Mouse (Mus musculus) limb, embryonic 15.5 days (tissue): Measurements from ENCODE around the gene Atp5c1. TPM values are rescaled to one million over a fixed set of nuclear protein-coding genes. Genes with fewer than 3 reads are reported as not detected.

Experiments used
- ATAC-seq: fragments of 200-750 bp; cut with Nextera tagmentation; 2 replicates; pipeline ENCODE4 v1.8.0; 2017; ENCODE audit warnings: low read depth, moderate TSS enrichment; ENCODE audit not compliant: insufficient number of reproducible peaks, low FRiP score, low TSS enrichment
- H3K27ac ChIP-seq: fragments of 300-500 bp; sonication (generic); 2 replicates; pipeline ENCODE4 v1.5.1; 2015; ENCODE audit warnings: moderate library complexity, mild to moderate bottlenecking, inconsistent platforms
- H3K27me3 ChIP-seq: fragments of 300-500 bp; sonication (generic); 2 replicates; pipeline ENCODE4 v1.6.1; 2015; ENCODE audit warnings: inconsistent platforms
- H3K36me3 ChIP-seq: fragments of 300-500 bp; sonication (generic); 2 replicates; pipeline ENCODE4 v1.6.1; 2015; ENCODE audit warnings: inconsistent platforms
- H3K4me1 ChIP-seq: fragments of 300-500 bp; sonication (generic); 2 replicates; pipeline ENCODE4 v1.6.1; 2015; ENCODE audit warnings: inconsistent platforms
- H3K4me2 ChIP-seq: fragments of 300-500 bp; sonication (generic); 2 replicates; pipeline ENCODE4 v1.6.1; 2015; ENCODE audit warnings: mild to moderate bottlenecking, inconsistent platforms
- H3K4me3 ChIP-seq: fragments of 300-500 bp; sonication (generic); 2 replicates; pipeline ENCODE4 v1.5.1; 2015; ENCODE audit warnings: mild to moderate bottlenecking, inconsistent platforms
- H3K9ac ChIP-seq: fragments of 300-500 bp; sonication (generic); 2 replicates; pipeline ENCODE4 v1.6.1; 2015; ENCODE audit warnings: inconsistent platforms
- H3K9me3 ChIP-seq: fragments of 300-500 bp; sonication (generic); 2 replicates; pipeline ENCODE4 v1.6.1; 2016; ENCODE audit warnings: inconsistent platforms
- WGBS: fragments of 180-500 bp; shearing (Covaris S2); methylation state at CpG from one replicate; pipeline ENCODE4 v1.1.7; 2015; 5-methylcytosine and 5-hydroxymethylcytosine counted together
- polyA plus RNA-seq: library from polyadenylated mRNA; unstranded; fragments of >200 nt; fragmentation: Nextera tagmentation; extraction: Ambion mirVana; gene quantifications from 2 replicates; pipeline ENCODE4 v1.2.1, GENCODE M21; 2015

The Atp5c1 gene
- polyA plus RNA-seq, 1 experiment from 2014 or later: 495 TPM

GRCm38 (mm10) chr2:10094327-10095100 lies 14.2 kb upstream of the Atp5c1 start:
- Histone ChIP-seq H3K4me3 (no peak overlapping the region), H3K4me1 (no peaks in the 10 kb centered on the region), H3K4me2 (no peak overlapping the region), H3K36me3 (peaks cover 38% of the 10 kb centered on the region), H3K27me3 (no peaks in the 10 kb centered on the region), H3K9ac (no peak overlapping the region), H3K9me3 (no peaks in the 10 kb centered on the region), H3K27ac (no peak overlapping the region)
- 86% methylated on average over 14 of the region's 14 CpGs for WGBS
- no peak for ATAC-seq

GRCm38 (mm10) chr2:10087256-10087850 lies 7.0 kb upstream of the Atp5c1 start:
- no peak for ATAC-seq
- peaks cover 46% of the 10 kb centered on the region for H3K36me3 ChIP-seq
- H3K27me3 ChIP-seq: no peaks in the 10 kb centered on the region
- 87% methylated on average over 8 of the region's 8 CpGs for WGBS
- H3K9ac ChIP-seq: no peak overlapping the region
- 0 out of 2 replicates have a peak, but pooled peaks cover 2% of the 10 kb centered on the region for H3K4me1 ChIP-seq
- no peaks in the 10 kb centered on the region for H3K9me3 ChIP-seq
- H3K4me3 ChIP-seq: no peak overlapping the region
- no peak overlapping the region for H3K4me2 ChIP-seq
- no peak overlapping the region for H3K27ac ChIP-seq

DNA sequence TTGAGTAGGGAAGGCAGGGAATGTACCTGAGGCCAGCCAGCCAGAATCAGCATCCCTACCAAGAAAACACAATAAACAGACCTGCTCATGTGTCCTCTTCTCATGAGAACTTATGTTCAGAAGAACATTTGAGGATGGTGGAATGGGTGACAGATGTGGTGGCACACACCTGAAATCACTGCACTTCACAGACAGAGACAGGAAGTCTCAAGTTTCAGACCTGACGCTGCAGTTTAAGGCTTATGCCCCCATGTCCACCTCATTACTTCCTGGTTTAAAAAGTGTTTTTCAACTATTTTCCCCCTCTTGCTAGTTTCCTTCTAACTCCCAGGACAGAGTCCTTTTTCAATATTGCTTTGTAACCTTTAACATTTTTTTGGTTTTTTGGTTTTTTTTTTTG lies 2.4 kb upstream of the Atp5c1 start:
- H3K27me3 ChIP-seq: no peaks in the 10 kb centered on the region
- ATAC-seq: no peak
- no peaks in the 10 kb centered on the region for H3K9me3 ChIP-seq
- peaks cover 15% of the 10 kb centered on the region for H3K36me3 ChIP-seq
- no peak overlapping the region for H3K9ac ChIP-seq
- H3K4me1 ChIP-seq: peaks cover 25% of the 10 kb centered on the region
- WGBS: 38% methylated on average over 1 of the region's 1 CpGs
- H3K27ac ChIP-seq: no peak overlapping the region
- H3K4me3 ChIP-seq: no peak overlapping the region
- no peak overlapping the region for H3K4me2 ChIP-seq

- Histone ChIP-seq H3K27ac (no peak overlapping the region), H3K9ac (no peak overlapping the region), H3K4me1 (peaks cover 28% of the 10 kb centered on the region), H3K4me2 (peak overlapping the region; percentile 59), H3K27me3 (no peaks in the 10 kb centered on the region), H3K9me3 (no peaks in the 10 kb centered on the region), H3K36me3 (peaks cover 5% of the 10 kb centered on the region), H3K4me3 (peak overlapping the region; percentile 96)
- 86% methylated on average over 5 of the region's 5 CpGs for WGBS
- ATAC-seq: no peak
These were observed 1.3 kb upstream of the Atp5c1 start for GRCm38 (mm10) chr2:10081453-10082080.

DNA sequence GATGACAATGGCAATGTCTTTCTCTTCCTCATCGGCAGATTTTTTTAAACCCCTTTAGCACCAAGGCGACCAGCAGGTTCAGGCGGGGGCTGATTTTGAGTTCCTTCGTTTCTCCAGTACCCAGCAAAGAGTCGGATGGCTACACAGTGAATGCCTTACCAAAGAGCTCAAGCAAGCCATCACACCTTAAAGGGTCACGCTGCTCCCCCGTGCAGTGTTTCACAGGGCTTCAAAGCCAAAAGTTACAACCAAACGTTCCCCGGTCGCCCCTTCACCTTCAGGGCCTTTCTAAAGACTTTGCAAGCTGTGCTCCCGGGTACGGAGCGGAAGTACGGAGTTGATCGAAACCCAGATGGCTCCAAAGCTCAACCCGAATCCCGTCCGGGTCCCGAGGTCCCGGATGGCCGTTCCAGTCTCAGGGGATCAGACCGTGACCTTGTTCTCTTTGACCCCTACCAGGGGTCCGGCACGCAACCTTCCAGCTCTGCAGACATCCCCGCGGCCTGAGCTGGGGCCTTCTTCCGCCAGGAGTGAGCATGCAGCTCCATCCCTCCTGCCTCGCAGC lies 483 bp downstream of the Atp5c1 start:
- Histone ChIP-seq H3K9ac (peak overlapping the region; percentile 99), H3K4me3 (peak overlapping the region; percentile 96), H3K9me3 (no peaks in the 10 kb centered on the region), H3K36me3 (no peaks in the 10 kb centered on the region; the same call in 1 of the 2 replicates), H3K4me2 (peak overlapping the region; percentile 44), H3K4me1 (peaks cover 30% of the 10 kb centered on the region), H3K27ac (peak overlapping the region; percentile 94), H3K27me3 (no peaks in the 10 kb centered on the region)
- ATAC-seq: no peak; the same call in 1 of the 2 replicates
- WGBS: 0% methylated on average over 28 of the region's 28 CpGs

DNA sequence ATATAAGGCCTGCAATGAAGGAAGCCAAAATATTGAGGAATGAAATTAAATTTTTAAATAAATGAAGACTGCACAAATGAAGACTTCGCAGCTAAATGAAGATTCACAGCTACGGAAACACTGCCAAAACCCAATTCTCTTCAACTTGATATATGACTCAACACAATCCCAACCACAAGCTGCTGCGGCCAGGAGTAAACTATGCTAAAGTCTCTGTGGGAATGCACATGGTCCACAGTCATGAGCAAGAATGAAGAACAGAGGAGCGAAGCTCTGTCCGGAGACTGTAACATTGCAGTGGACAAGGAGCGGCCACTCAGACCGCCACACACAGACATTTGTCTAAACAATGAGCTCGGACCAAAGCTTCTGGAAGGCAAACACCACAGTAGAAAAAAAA lies 3.6 kb downstream of the Atp5c1 start:
- Histone ChIP-seq H3K36me3 (0 out of 2 replicates have a peak, but pooled peaks cover 7% of the 10 kb centered on the region), H3K27me3 (no peaks in the 10 kb centered on the region), H3K4me1 (peaks cover 25% of the 10 kb centered on the region), H3K9ac (no peak overlapping the region), H3K27ac (no peak overlapping the region), H3K4me3 (no peak overlapping the region), H3K4me2 (no peak overlapping the region), H3K9me3 (no peaks in the 10 kb centered on the region)
- WGBS: 90% methylated on average over 8 of the region's 8 CpGs
- no peak for ATAC-seq

DNA sequence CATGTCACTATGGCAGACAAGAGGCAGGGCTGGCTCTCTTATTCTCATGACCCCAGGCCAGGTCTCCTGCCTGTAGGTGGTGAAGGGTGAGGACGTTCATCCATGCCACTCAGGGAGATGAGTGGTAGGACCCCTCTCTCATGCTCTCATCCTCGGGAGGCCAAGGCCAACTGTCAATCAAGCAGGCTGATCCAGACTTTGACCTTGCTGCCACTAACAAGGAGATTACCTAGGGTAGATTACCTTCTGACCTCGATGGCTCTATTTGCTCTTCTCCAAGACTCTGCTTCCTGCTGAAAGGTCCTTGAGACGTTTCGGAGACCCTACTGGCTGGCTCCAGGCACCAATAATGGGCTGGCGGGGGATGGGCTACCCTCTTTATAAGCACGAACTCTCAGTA lies 5.8 kb downstream of the Atp5c1 start:
- ATAC-seq: no peak
- WGBS: 83% methylated on average over 7 of the region's 7 CpGs
- Histone ChIP-seq H3K27me3 (no peaks in the 10 kb centered on the region), H3K9ac (no peak overlapping the region), H3K9me3 (no peaks in the 10 kb centered on the region), H3K4me3 (no peak overlapping the region), H3K27ac (no peak overlapping the region), H3K36me3 (0 out of 2 replicates have a peak, but pooled peaks cover 9% of the 10 kb centered on the region), H3K4me1 (peaks cover 20% of the 10 kb centered on the region), H3K4me2 (no peak overlapping the region)

GRCm38 (mm10) chr2:10071751-10072150 lies 8.6 kb downstream of the Atp5c1 start:
- Histone ChIP-seq H3K4me1 (0 out of 2 replicates have a peak, but pooled peaks cover 2% of the 10 kb centered on the region), H3K36me3 (peaks cover 29% of the 10 kb centered on the region), H3K4me2 (no peak overlapping the region), H3K27me3 (no peaks in the 10 kb centered on the region), H3K9me3 (no peaks in the 10 kb centered on the region), H3K9ac (no peak overlapping the region), H3K27ac (no peak overlapping the region), H3K4me3 (no peak overlapping the region)
- 72% methylated on average over 7 of the region's 7 CpGs for WGBS
- ATAC-seq: no peak

DNA sequence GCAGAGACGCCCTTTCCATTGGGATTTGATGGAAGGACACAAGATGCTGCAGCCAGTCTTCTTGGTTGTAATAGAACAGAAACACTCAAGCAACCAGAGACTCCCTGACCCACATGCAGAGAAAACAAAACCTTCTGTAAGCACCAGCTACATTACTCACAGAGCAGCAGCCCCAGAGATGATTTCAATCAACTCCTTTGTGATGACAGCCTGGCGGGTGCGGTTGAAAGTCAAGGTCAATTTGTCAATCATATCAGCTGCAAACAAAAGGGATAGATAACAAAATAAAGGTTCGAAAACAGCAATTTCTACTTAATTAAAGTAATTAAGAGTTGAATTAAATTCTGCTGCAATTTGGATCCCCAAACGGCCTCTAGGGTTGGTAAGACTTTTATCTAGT lies 21.5 kb downstream of the Atp5c1 start:
- H3K36me3 ChIP-seq: peaks cover 78% of the 10 kb centered on the region
- 89% methylated on average over 5 of the region's 5 CpGs for WGBS
- H3K4me3 ChIP-seq: no peak overlapping the region

DNA sequence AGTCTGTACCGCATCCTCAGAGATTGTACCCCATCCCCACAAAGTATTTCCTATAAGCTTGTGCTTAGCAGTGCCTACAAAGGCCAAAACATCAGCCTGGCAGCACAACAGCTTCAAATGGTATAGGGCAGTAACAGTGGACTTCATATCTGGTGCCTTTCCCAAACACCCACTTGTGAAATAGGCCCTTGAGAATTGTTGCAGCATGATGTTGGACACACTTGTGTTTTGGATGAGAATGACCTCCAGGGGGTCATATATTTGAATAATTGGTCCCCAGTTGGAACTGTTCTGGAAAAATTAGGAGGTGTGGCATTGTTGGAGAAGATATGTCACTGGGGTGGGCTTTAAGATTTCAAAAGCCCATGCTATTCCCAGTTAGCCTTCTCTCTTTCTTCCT lies 28.3 kb downstream of the Atp5c1 start:
- 89% methylated on average over 1 of the region's 1 CpGs for whole genome bisulfite sequencing
- no peak overlapping the region for H3K9ac ChIP-seq
- no peaks in the 10 kb centered on the region for H3K27me3 ChIP-seq
- no peak overlapping the region for H3K27ac ChIP-seq
- H3K4me1 ChIP-seq: peaks cover 9% of the 10 kb centered on the region
- H3K9me3 ChIP-seq: no peaks in the 10 kb centered on the region
- no peak for ATAC-seq
- H3K4me3 ChIP-seq: no peak overlapping the region
- no peak overlapping the region for H3K4me2 ChIP-seq
- peaks cover 26% of the 10 kb centered on the region for H3K36me3 ChIP-seq

More for the DNA sequence above, 21.5 kb downstream of the Atp5c1 start:
- H3K27me3 ChIP-seq: no peaks in the 10 kb centered on the region
- H3K9me3 ChIP-seq: no peaks in the 10 kb centered on the region
- ATAC-seq: no peak
- no peak overlapping the region for H3K9ac ChIP-seq
- no peaks in the 10 kb centered on the region for H3K4me1 ChIP-seq
- H3K4me2 ChIP-seq: no peak overlapping the region
- H3K27ac ChIP-seq: no peak overlapping the region

DNA sequence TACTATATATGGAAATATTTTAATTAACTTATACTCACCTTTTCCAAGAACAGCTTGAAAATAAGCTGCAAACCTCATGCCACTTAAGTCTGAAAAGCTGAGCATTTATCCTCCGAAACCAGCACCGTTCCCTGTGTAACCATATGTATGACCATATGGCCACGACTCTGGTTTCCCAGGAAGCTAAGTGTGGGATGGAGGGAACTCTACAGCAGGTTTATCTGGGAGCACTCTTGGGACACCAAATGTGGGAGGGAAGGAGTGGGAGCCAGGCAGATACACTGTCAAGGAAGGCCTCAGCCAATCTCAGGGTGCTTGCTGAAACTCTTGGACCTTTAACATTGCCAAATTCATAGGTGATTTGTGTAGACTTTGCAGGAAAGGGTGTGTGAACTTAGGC lies 29.4 kb downstream of the Atp5c1 start:
- Histone ChIP-seq H3K9ac (no peak overlapping the region), H3K4me2 (no peak overlapping the region), H3K36me3 (peaks cover 17% of the 10 kb centered on the region), H3K4me1 (peaks cover 10% of the 10 kb centered on the region), H3K9me3 (no peaks in the 10 kb centered on the region), H3K27me3 (no peaks in the 10 kb centered on the region), H3K4me3 (no peak overlapping the region), H3K27ac (no peak overlapping the region)
- ATAC-seq: no peak
- WGBS: 87% methylated on average over 3 of the region's 3 CpGs

DNA sequence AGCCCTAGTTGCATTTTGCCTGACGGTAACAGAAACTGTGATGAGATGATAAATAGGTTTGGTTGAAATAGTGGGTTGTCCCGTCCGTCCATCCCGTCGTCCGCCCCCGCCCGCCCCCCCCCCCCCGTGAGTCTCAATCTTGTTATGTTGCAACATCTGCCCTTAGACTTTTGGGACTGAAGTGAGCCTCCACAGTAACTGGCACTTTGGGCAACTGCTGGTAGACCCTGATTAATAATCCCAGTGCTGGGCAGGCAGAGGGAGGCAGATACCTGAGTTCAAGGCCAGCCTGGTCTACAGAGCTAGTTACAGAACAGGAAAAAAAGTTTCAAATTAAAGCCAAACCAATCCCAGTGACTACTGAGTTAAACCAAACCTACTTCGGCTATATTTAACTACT lies 30.9 kb downstream of the Atp5c1 start:
- H3K27ac ChIP-seq: no peak overlapping the region
- peaks cover 10% of the 10 kb centered on the region for H3K4me1 ChIP-seq
- peak overlapping the region; percentile 77 for H3K4me3 ChIP-seq
- 11% methylated on average over 10 of the region's 10 CpGs for WGBS
- no peaks in the 10 kb centered on the region for H3K27me3 ChIP-seq
- ATAC-seq: no peak
- no peak overlapping the region for H3K9ac ChIP-seq
- peak overlapping the region; percentile 53 for H3K4me2 ChIP-seq
- H3K9me3 ChIP-seq: no peaks in the 10 kb centered on the region
- peaks cover 3% of the 10 kb centered on the region; the same call in 1 of the 2 replicates for H3K36me3 ChIP-seq
